Mouse (Mus musculus): Measurements from ENCODE around the gene Umad1. TPM values are rescaled to one million over a fixed set of nuclear protein-coding genes. Genes with fewer than 3 reads are reported as not detected.

Umad1 gene
- polyA plus RNA-seq, 1 experiment from 2014 or later, result 23.4 TPM

GRCm38 (mm10) chr6:8462447-8462846 is 203.4 kb downstream of the Umad1 start:
- no peaks in the 10 kb centered on the region for H3K9me3 ChIP-seq
- peaks cover 9% of the 10 kb centered on the region for H3K4me1 ChIP-seq
- ATAC-seq (ENCODE audit: extremely low read depth, insufficient number of reproducible peaks, low FRiP score, low TSS enrichment), result no peak
- H3K27me3 ChIP-seq (replicated peaks), result no peaks in the 10 kb centered on the region
- no peak overlapping the region for H3K4me2 ChIP-seq
- H3K4me3 ChIP-seq, result no peak overlapping the region
- H3K27ac ChIP-seq (replicated peaks), result no peak overlapping the region
- H3K36me3 ChIP-seq, result no peaks in the 10 kb centered on the region
- 87% methylated on average over 2 of the region's 2 CpGs for WGBS
- no peak overlapping the region for H3K9ac ChIP-seq

GRCm38 (mm10) chr6:8465388-8465787 is 206.3 kb downstream of the Umad1 start:
- Histone ChIP-seq H3K4me2 (no peak overlapping the region), H3K27me3 (replicated peaks) (no peaks in the 10 kb centered on the region), H3K9ac (no peak overlapping the region), H3K36me3 (no peaks in the 10 kb centered on the region), H3K4me3 (no peak overlapping the region), H3K9me3 (no peaks in the 10 kb centered on the region), H3K27ac (replicated peaks) (no peak overlapping the region), H3K4me1 (peaks cover 13% of the 10 kb centered on the region)
- 95% methylated on average over 1 of the region's 1 CpGs for WGBS
- no peak for ATAC-seq (ENCODE audit: extremely low read depth, insufficient number of reproducible peaks, low FRiP score, low TSS enrichment)

- no peaks in the 10 kb centered on the region for H3K36me3 ChIP-seq
- H3K4me2 ChIP-seq, result no peak overlapping the region
- WGBS, result 81% methylated on average over 5 of the region's 5 CpGs
- ATAC-seq (ENCODE audit: extremely low read depth, insufficient number of reproducible peaks, low FRiP score, low TSS enrichment), result no peak
- no peak overlapping the region for H3K4me3 ChIP-seq
- no peak overlapping the region for H3K9ac ChIP-seq
- H3K9me3 ChIP-seq, result no peaks in the 10 kb centered on the region
- no peak overlapping the region for H3K27ac ChIP-seq (replicated peaks)
- peaks cover 13% of the 10 kb centered on the region for H3K4me1 ChIP-seq
- no peaks in the 10 kb centered on the region for H3K27me3 ChIP-seq (replicated peaks)
Observed at GRCm38 (mm10) chr6:8465985-8466384, 206.9 kb downstream of the Umad1 start.

- no peak overlapping the region for H3K27ac ChIP-seq (replicated peaks)
Observed at GRCm38 (mm10) chr6:8467667-8468337, 208.7 kb downstream of the Umad1 start.

GRCm38 (mm10) chr6:8469918-8470317 is 210.8 kb downstream of the Umad1 start:
- Histone ChIP-seq H3K27me3 (replicated peaks) (no peaks in the 10 kb centered on the region), H3K27ac (replicated peaks) (no peak overlapping the region), H3K4me1 (peaks cover 38% of the 10 kb centered on the region), H3K36me3 (no peaks in the 10 kb centered on the region), H3K9ac (no peak overlapping the region), H3K9me3 (no peaks in the 10 kb centered on the region), H3K4me3 (no peak overlapping the region), H3K4me2 (no peak overlapping the region)
- no peak for ATAC-seq (ENCODE audit: extremely low read depth, insufficient number of reproducible peaks, low FRiP score, low TSS enrichment)
- 89% methylated on average over 3 of the region's 3 CpGs for WGBS

More at GRCm38 (mm10) chr6:8467667-8468337, 208.7 kb downstream of the Umad1 start:
- no peaks in the 10 kb centered on the region for H3K9me3 ChIP-seq
- H3K27me3 ChIP-seq (replicated peaks), result no peaks in the 10 kb centered on the region
- WGBS, result 78% methylated on average over 10 of the region's 10 CpGs
- no peak overlapping the region for H3K4me3 ChIP-seq
- H3K36me3 ChIP-seq, result no peaks in the 10 kb centered on the region
- H3K9ac ChIP-seq, result no peak overlapping the region
- H3K4me2 ChIP-seq, result 0 out of 2 replicates have a peak overlapping the region, but pooled peaks have one; percentile 33
- ATAC-seq (ENCODE audit: extremely low read depth, insufficient number of reproducible peaks, low FRiP score, low TSS enrichment), result no peak
- H3K4me1 ChIP-seq, result peaks cover 20% of the 10 kb centered on the region

- H3K36me3 ChIP-seq, result no peaks in the 10 kb centered on the region
- 0 out of 2 replicates have a peak overlapping the region, but pooled peaks have one; percentile 65 for H3K27ac ChIP-seq (replicated peaks)
- no peaks in the 10 kb centered on the region for H3K9me3 ChIP-seq
- H3K4me3 ChIP-seq, result no peak overlapping the region
- H3K4me2 ChIP-seq, result no peak overlapping the region
- H3K9ac ChIP-seq, result no peak overlapping the region
- H3K4me1 ChIP-seq, result peaks cover 32% of the 10 kb centered on the region
- 73% methylated on average over 3 of the region's 3 CpGs for WGBS
- ATAC-seq (ENCODE audit: extremely low read depth, insufficient number of reproducible peaks, low FRiP score, low TSS enrichment), result no peak
- no peaks in the 10 kb centered on the region for H3K27me3 ChIP-seq (replicated peaks)
Observed at GRCm38 (mm10) chr6:8472125-8472524, 213.0 kb downstream of the Umad1 start.

- H3K4me3 ChIP-seq, result no peak overlapping the region
- H3K27ac ChIP-seq (replicated peaks), result peak overlapping the region; percentile 65
- peaks cover 25% of the 10 kb centered on the region for H3K4me1 ChIP-seq
- no peaks in the 10 kb centered on the region for H3K27me3 ChIP-seq (replicated peaks)
- H3K9me3 ChIP-seq, result no peaks in the 10 kb centered on the region
- ATAC-seq (ENCODE audit: extremely low read depth, insufficient number of reproducible peaks, low FRiP score, low TSS enrichment), result no peak
- peak overlapping the region; percentile 13; the same call in 1 of the 2 replicates for H3K4me2 ChIP-seq
- H3K36me3 ChIP-seq, result no peaks in the 10 kb centered on the region
- no peak overlapping the region for H3K9ac ChIP-seq
- 10% methylated on average over 5 of the region's 5 CpGs for WGBS
Observed at GRCm38 (mm10) chr6:8472915-8473314, 213.8 kb downstream of the Umad1 start.

- no peak for ATAC-seq (ENCODE audit: extremely low read depth, insufficient number of reproducible peaks, low FRiP score, low TSS enrichment)
- Histone ChIP-seq H3K27ac (replicated peaks) (peak overlapping the region; percentile 65), H3K4me3 (no peak overlapping the region)
Observed at GRCm38 (mm10) chr6:8473498-8473897, 214.4 kb downstream of the Umad1 start.

GRCm38 (mm10) chr6:8474316-8474715 is 215.2 kb downstream of the Umad1 start:
- H3K4me2 ChIP-seq, result no peak overlapping the region
- 55% methylated on average over 3 of the region's 3 CpGs for WGBS
- no peak overlapping the region for H3K27ac ChIP-seq (replicated peaks)

More at GRCm38 (mm10) chr6:8473498-8473897, 214.4 kb downstream of the Umad1 start:
- WGBS, result 11% methylated on average over 5 of the region's 5 CpGs
- peaks cover 25% of the 10 kb centered on the region for H3K4me1 ChIP-seq
- H3K36me3 ChIP-seq, result no peaks in the 10 kb centered on the region
- H3K27me3 ChIP-seq (replicated peaks), result no peaks in the 10 kb centered on the region
- H3K9ac ChIP-seq, result no peak overlapping the region; the same call in 1 of the 2 replicates
- H3K4me2 ChIP-seq, result peak overlapping the region; percentile 3; the same call in 1 of the 2 replicates
- H3K9me3 ChIP-seq, result no peaks in the 10 kb centered on the region

GRCm38 (mm10) chr6:8474820-8475219 is 215.7 kb downstream of the Umad1 start:
- H3K4me3 ChIP-seq, result no peak overlapping the region
- no peaks in the 10 kb centered on the region for H3K27me3 ChIP-seq (replicated peaks)
- no peak overlapping the region for H3K4me2 ChIP-seq
- 75% methylated on average over 4 of the region's 4 CpGs for WGBS
- H3K36me3 ChIP-seq, result no peaks in the 10 kb centered on the region
- H3K27ac ChIP-seq (replicated peaks), result no peak overlapping the region
- ATAC-seq (ENCODE audit: extremely low read depth, insufficient number of reproducible peaks, low FRiP score, low TSS enrichment), result no peak
- peaks cover 32% of the 10 kb centered on the region for H3K4me1 ChIP-seq
- H3K9ac ChIP-seq, result no peak overlapping the region
- no peaks in the 10 kb centered on the region for H3K9me3 ChIP-seq

More at GRCm38 (mm10) chr6:8474316-8474715, 215.2 kb downstream of the Umad1 start:
- no peak for ATAC-seq (ENCODE audit: extremely low read depth, insufficient number of reproducible peaks, low FRiP score, low TSS enrichment)
- peaks cover 29% of the 10 kb centered on the region for H3K4me1 ChIP-seq
- no peak overlapping the region for H3K4me3 ChIP-seq
- H3K27me3 ChIP-seq (replicated peaks), result no peaks in the 10 kb centered on the region
- H3K36me3 ChIP-seq, result no peaks in the 10 kb centered on the region
- no peaks in the 10 kb centered on the region for H3K9me3 ChIP-seq
- no peak overlapping the region for H3K9ac ChIP-seq

- no peaks in the 10 kb centered on the region for H3K36me3 ChIP-seq
- no peak overlapping the region for H3K4me2 ChIP-seq
- no peak overlapping the region for H3K4me3 ChIP-seq
- WGBS, result 42% methylated on average over 1 of the region's 1 CpGs
- H3K9me3 ChIP-seq, result no peaks in the 10 kb centered on the region
- no peak overlapping the region for H3K27ac ChIP-seq (replicated peaks)
- no peaks in the 10 kb centered on the region for H3K27me3 ChIP-seq (replicated peaks)
- peaks cover 11% of the 10 kb centered on the region for H3K4me1 ChIP-seq
- ATAC-seq (ENCODE audit: extremely low read depth, insufficient number of reproducible peaks, low FRiP score, low TSS enrichment), result no peak
- no peak overlapping the region for H3K9ac ChIP-seq
Observed at GRCm38 (mm10) chr6:8479176-8479575, 220.1 kb downstream of the Umad1 start.

All from heart, embryonic 13.5 days (tissue).